Mouse (Mus musculus) megakaryocyte, adult 5-6 weeks (primary cell): ENCODE results near the gene Pgrmc2. TPM values are rescaled to one million over a fixed set of nuclear protein-coding genes. Genes with fewer than 3 reads are reported as not detected.

Experiments used
- total RNA-seq, 2 experiments: library from RNA; stranded (forward) in 1 of 2; stranded (reverse) in 1 of 2; fragments of 153-499, 151-499 nt in 1 of 2; fragments of 221-1000, 200-1000 nt in 1 of 2; gene quantifications; 2 replicates each; pipeline versions ENCODE4 v1.2.3 to v1.2.4; 2015 to 2017

The Pgrmc2 gene
- total RNA-seq, 2 experiments from 2014 or later: 11.7 to 19.6 TPM

Other genes starting within 250 kb of the Pgrmc2 start
- 16.3 and 17.0 TPM in 2 replicates for gene Mfsd8, start 236.2 kb downstream of the Pgrmc2 start, total RNA-seq (2015)
- 5.7 and 7.1 TPM in 2 replicates for gene Mfsd8, start 236.2 kb downstream of the Pgrmc2 start, total RNA-seq (2017)
- 6.2 and 8.1 TPM in 2 replicates for gene Abhd18, start 236.1 kb downstream of the Pgrmc2 start, total RNA-seq (2015)
- gene Abhd18, start 236.1 kb downstream of the Pgrmc2 start, total RNA-seq (2017): 5.3 and 5.7 TPM in 2 replicates
- not detected in 2 replicates for gene 1700034I23Rik, start 180.5 kb downstream of the Pgrmc2 start, total RNA-seq (2015)
- 0.26 TPM in 1 of 2 replicates, not detected in the other for gene 1700034I23Rik, start 180.5 kb downstream of the Pgrmc2 start, total RNA-seq (2017)
- 24.3 and 28.5 TPM in 2 replicates for gene Larp1b, start 133.2 kb downstream of the Pgrmc2 start, total RNA-seq (2015)
- 33.7 and 93.0 TPM in 2 replicates for gene Larp1b, start 133.2 kb downstream of the Pgrmc2 start, total RNA-seq (2017)